Mouse (Mus musculus): ENCODE measurements at regions not wholly inside any gene's neighbourhood (a gene's known extent, or its start where the extent isn't known, plus 50 kb on each side); places are given as distances from the start of the nearest gene placed in this dataset.

DNA sequence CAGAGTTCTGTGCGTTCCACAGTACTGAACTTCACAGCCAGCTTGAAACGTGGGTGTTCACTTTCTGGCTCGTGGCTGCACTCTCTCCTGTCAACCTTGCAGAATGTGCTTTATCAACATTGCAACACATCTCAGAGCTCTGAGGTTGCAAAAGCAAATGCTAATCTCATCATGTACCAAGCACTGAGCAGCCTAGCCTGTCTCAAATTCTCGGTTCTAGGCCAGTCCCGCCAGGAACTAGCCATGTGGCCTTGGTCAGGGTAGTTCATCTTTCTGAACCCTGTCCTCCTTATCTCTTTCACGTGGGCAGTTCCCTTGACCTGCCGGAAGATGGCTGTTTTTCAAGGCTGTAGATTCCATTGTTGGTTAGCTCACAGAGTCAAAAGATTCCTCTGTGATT is 159.3 kb upstream of the Mast4 start:
- intact Hi-C loops (cut with DNase I), result no loop called here
- no peak overlapping the region for H3K27ac ChIP-seq
- DNase-seq, result no peak

DNA sequence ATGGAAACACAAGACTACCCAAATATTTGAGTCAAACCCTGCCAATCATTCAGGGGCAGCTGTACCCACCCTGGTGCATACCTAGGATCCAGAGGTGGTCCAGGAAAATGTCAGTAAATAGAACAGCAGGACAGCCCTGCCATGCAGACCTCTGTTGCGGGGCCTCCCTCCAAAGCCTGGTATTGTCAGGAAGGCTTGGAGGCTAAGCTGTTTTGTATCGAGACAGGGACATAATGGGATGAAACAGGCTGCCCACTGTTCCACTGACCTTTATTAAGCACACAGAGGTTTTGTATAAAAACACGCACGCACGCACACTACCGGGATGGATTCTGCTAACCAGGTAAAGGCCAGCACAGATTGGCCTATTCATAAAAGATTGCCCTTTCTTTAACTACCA is 155.8 kb upstream of the Mast4 start:
- TF ChIP-seq CTCF (IDR thresholded peaks at IDR 0.05), result no peak
- Histone ChIP-seq H3K27ac (no peak overlapping the region), H3K4me3 (no peak overlapping the region)
- DNase-seq, result no peak
- intact Hi-C loops (cut with DNase I), result no loop called here

More for the DNA sequence above, 159.3 kb upstream of the Mast4 start:
- no peak overlapping the region for H3K4me3 ChIP-seq
- TF ChIP-seq CTCF (IDR thresholded peaks at IDR 0.05), result no peak

DNA sequence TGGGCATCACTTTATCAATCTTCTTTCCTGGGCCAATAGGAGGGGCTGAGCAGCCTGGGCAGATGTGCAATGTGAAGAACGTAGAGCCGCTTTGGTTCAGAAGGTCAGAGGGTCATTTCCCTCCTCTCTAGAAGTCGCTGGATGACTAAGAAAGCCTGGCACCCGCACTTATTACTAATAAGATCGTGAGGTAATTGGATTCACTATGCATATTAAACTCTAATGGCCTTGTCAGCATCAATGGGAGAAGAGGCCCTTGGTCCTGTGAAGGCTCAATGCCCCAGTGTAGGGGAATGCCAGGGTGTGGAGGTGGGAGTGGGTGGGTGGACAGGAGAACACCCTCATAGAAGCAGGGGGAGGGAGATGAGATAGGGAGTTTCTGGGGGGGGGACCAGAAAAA is 149.8 kb upstream of the Mast4 start:
- DNase-seq, result no peak
- Histone ChIP-seq H3K4me3 (no peak overlapping the region), H3K27ac (no peak overlapping the region)
- TF ChIP-seq CTCF (IDR thresholded peaks at IDR 0.05), result no peak
- intact Hi-C loops (cut with DNase I), result no loop called here

DNA sequence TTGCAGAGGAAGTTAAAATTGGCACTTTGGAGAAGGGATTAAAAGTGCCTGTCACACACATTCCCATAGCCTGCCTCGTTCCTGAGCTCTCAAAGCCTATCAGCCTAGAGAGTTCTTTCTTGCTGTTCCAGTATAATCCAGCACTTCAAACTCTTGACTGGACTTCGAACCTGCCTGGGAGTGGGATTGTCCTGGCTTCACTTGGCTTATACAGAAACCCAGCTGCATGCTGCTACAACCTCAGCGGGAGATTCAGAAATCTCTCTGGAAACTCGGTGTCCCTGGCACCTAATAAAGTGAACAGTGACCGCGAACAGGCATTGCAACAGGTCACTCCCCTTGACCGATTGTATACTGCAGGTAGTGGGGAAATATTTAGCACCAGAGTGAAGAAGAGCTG is 149.1 kb upstream of the Mast4 start:
- intact Hi-C loops (cut with DNase I), result no loop called here
- H3K4me3 ChIP-seq, result no peak overlapping the region
- H3K27ac ChIP-seq, result no peak overlapping the region
- no peak for DNase-seq
- no peak for TF ChIP-seq CTCF (IDR thresholded peaks at IDR 0.05)

DNA sequence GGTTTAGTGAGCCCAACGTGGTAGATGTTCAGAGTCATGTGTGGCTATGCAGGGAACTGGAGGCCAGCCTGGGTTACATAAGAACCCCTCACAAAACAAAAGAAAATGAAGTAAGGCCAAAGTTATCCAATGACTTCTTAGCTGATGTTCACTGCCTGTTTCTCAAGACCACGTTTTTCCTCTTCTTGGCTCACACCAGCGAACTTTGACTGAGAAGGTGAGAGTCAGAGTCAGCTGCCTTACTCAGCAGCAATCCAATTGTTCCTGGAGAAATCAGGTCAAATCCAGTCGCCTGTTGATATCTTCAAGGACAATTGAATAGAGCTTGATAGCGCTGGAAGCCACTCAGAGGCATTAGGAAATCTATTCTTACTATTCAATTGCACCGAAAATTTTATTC is 142.0 kb upstream of the Mast4 start:
- Histone ChIP-seq H3K4me3 (no peak overlapping the region), H3K27ac (no peak overlapping the region)
- intact Hi-C loops (cut with DNase I), result no loop called here
- no peak for DNase-seq
- TF ChIP-seq CTCF (IDR thresholded peaks at IDR 0.05), result no peak

DNA sequence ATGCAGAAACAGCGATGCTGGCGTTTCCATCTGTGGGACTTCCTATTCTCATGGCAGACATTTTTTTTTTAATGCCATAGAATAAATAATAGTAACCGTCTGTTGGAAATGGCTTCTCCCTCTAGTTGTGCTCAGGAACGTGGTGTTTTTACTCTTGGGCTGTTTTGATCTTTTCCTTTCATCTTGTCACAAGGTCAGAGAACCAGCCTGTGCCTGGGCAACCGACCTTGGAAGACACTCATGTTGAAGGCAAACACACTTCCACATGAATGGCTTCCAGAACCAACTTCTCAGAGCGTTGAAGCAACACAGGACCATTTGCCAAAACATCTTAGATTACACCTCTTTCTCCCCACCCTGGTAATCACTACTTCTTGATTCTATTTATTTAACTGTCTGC is 137.9 kb upstream of the Mast4 start:
- TF ChIP-seq CTCF (IDR thresholded peaks at IDR 0.05), result no peak
- intact Hi-C loops (cut with DNase I), result no loop called here
- DNase-seq, result no peak
- H3K4me3 ChIP-seq, result no peak overlapping the region
- H3K27ac ChIP-seq, result no peak overlapping the region

DNA sequence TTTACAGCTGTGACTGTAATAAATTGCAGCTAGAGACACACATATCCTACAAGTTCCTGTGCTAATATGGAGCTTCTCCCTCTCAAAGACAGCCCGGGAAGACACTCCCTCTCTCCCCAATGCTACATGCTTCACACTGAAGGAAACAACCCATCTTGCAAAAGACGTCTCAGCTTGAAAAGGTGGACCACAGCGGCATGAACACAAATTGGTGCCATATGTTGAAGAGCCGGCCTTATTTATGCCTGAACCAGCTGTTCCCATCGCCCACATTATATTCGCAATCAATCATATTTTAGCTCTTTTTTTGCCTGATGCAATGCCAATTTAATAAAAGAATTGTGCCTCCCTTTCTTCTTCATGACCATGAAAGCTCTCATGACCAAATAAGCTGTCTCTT is 135.8 kb upstream of the Mast4 start:
- no peak overlapping the region for H3K4me3 ChIP-seq
- intact Hi-C loops (cut with DNase I), result no loop called here
- H3K27ac ChIP-seq, result no peak overlapping the region
- TF ChIP-seq CTCF (IDR thresholded peaks at IDR 0.05), result no peak
- no peak for DNase-seq

DNA sequence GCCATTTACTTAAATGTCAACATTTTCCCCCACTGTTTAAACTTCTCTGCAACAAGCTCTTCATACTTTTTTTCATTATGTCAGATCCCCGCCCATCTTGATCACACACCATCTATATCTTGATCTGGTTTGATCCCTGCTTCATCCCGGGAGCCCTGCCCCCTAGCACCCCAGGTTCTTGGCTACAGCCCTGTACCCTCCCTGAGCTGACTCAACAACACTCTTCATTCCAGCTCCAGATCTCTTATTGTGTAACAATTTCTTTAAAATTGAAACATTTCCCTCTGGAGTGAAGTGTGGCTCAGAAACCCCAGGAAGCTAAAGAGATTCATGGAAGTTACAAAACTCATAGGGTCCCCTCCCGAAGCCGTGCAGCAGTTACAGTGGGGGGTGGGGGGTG is 126.2 kb upstream of the Mast4 start:
- intact Hi-C loops (cut with DNase I), result no loop called here
- DNase-seq, result no peak
- H3K27ac ChIP-seq, result no peak overlapping the region
- no peak overlapping the region for H3K4me3 ChIP-seq
- TF ChIP-seq CTCF (IDR thresholded peaks at IDR 0.05), result no peak

DNA sequence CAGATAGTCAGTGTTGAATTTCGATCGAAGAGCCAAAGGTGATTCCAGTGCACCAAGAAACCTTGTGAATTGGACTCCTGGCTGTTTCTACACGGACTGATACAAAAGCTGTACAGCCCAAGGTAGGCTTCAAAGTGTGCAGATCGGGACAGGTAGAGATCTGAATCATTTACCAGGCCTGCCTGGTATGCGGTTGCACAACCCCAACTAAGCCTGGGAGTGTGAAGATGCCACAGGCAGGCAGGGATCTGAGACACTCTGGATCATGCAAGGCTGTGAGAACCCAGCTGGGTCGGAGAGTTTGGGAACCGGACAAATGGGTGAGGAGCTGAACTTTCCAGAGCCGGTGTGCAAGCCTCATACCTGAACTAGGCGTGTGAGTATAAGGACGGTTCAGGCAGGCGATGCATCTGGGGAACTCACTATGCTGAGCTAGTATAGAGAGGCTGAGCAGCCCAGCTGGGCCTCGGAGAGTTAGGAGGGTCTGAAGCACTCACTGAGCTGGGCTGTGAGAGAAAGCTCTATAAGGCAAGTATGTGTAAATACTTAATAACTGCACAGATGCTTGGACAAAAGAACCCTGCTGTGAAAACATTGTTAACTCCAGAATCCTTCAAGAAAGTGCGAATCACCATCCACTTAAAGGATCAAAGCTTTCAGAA is 125.3 kb upstream of the Mast4 start:
- intact Hi-C loops (cut with DNase I), result no loop called here
- no peak for DNase-seq
- no peak for TF ChIP-seq CTCF (IDR thresholded peaks at IDR 0.05)
- Histone ChIP-seq H3K4me3 (no peak overlapping the region), H3K27ac (no peak overlapping the region)

DNA sequence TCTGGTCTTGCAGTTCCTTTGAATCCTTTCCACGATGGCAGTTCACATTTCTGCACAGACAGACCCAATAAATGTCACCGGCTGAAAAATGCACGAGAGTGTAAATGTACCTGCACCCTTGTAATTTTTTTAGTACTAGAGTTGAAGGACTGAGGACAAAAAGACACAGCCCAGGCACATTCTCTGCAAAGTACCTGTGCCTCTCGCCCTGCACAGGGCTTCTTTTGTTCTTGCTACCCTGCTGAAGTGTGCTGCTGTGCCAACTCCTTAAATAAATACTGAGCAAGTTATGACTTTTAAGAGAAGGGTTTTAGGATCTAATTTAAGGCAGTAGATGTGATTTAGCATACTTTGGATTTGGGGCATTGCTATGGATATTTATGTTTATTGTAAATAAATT is 118.5 kb upstream of the Mast4 start:
- TF ChIP-seq CTCF (IDR thresholded peaks at IDR 0.05), result no peak
- Histone ChIP-seq H3K27ac (no peak overlapping the region), H3K4me3 (no peak overlapping the region)
- intact Hi-C loops (cut with DNase I), result no loop called here
- DNase-seq, result no peak

DNA sequence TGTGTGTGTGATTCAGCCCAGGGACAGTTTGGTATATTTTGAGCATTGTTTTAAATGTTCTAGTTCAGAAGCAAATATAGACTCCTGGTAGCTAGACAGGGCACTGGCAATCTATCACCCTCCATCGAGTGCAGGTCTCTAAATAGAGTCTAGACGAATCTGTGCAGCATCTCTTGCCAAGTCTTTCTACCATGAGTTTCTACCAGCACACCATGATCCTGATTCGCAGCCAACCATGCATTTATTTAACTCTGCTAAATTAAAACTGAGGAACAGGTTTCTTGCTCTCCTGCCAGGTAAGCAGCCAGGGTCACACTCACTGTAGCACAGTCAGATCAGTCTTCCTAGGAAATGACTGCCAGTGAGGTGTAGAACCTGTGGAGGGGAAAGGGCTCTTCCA is 96.3 kb upstream of the Mast4 start:
- no peak for DNase-seq
- Histone ChIP-seq H3K27ac (no peak overlapping the region), H3K4me3 (no peak overlapping the region)
- intact Hi-C loops (cut with DNase I), result no loop called here
- no peak for TF ChIP-seq CTCF (IDR thresholded peaks at IDR 0.05)

DNA sequence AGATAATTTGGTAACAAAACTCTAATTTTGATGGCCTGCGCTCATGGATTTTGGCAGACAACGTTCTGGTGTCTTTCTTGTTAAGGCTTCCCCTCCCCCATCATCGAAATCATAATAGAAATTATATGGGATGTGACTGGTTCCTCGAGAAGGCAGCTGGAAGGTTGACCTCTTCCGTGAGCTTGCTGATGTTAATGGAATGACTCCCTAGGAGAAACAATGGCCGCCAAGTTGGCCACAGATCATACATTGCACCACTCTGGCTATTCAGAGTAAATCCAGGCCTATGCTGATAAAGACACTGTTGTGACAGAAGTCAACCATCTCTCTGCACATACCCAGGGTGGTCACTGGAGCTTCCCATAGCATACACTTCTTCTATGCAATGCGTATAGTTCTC is 89.7 kb upstream of the Mast4 start:
- no peak overlapping the region for H3K27ac ChIP-seq
- intact Hi-C loops (cut with DNase I), result no loop called here
- no peak for DNase-seq

DNA sequence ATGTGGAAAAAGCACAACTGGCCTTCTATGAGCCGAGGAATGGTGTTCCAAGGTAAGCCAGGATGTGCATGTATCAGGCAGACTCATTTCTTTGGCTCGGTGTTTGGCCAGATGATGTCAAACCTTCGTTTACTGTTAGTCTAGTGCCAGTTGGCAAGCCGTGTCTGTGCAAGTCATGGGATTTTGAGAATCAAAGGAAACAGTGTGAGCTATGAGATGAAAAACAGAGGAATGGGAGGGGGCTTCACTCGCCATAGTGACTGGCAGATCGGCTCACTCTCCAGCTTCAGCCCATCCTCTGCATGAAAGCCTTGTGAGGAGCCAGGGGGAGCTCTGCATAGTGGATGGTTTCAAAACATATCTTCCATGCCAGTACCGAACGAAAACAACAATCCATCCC is 89.1 kb upstream of the Mast4 start:
- Histone ChIP-seq H3K4me3 (no peak overlapping the region), H3K27ac (no peak overlapping the region)
- intact Hi-C loops (cut with DNase I), result no loop called here
- DNase-seq, result peak; percentile 53
- TF ChIP-seq CTCF (IDR thresholded peaks at IDR 0.05), result no peak

More for the DNA sequence above, 89.7 kb upstream of the Mast4 start:
- no peak overlapping the region for H3K4me3 ChIP-seq
- no peak for TF ChIP-seq CTCF (IDR thresholded peaks at IDR 0.05)

DNA sequence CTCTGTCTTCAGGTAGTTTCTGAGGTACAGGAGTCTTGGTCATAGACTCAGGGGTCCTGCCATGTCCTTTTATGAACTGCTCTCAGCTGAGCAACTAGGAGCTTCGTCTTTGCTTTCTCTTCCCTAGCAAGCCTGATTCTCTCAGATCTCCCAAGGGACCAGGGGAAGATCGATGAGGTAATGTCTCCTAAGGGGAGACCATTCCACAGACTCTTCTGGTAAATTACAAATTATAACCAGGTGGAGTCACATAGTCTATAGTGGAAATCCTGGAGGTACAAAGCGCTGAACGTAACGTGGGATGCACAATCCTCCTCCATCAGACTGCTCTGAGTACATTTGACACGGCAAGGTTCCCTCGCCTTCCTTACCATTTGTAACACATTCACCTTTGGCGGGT is 88.7 kb upstream of the Mast4 start:
- intact Hi-C loops (cut with DNase I), result no loop called here
- TF ChIP-seq CTCF (IDR thresholded peaks at IDR 0.05), result no peak
- Histone ChIP-seq H3K27ac (no peak overlapping the region), H3K4me3 (no peak overlapping the region)
- DNase-seq, result no peak

DNA sequence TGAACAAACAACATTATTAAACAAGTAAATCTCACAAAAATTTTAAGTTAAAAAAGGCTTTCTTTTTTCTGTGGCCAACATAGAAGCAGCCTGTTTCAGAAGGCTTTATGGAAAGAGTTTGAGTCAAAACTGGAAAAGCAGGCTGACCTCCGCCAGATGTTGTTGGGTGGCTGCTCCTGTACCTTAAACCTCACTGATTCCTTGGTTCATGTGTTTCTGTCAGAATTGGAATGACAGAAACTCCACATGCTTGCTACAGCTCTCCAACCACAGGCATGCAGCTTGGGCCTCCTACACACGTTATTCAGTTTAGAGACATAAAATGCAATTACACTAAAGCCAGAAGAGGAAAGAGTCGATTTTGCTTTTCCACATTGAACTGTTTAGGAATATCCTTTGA is 84.8 kb upstream of the Mast4 start:
- Histone ChIP-seq H3K4me3 (no peak overlapping the region), H3K27ac (no peak overlapping the region)
- intact Hi-C loops (cut with DNase I), result no loop called here
- DNase-seq, result no peak
- no peak for TF ChIP-seq CTCF (IDR thresholded peaks at IDR 0.05)
